Mouse (Mus musculus): ENCODE data around the gene Vmn2r116.
"Not testable (repeated sequence)": the region's sequence is repeated elsewhere in the genome, so short reads cannot be mapped to it uniquely, and the experiment has no call there.

The Vmn2r116 gene

DNA sequence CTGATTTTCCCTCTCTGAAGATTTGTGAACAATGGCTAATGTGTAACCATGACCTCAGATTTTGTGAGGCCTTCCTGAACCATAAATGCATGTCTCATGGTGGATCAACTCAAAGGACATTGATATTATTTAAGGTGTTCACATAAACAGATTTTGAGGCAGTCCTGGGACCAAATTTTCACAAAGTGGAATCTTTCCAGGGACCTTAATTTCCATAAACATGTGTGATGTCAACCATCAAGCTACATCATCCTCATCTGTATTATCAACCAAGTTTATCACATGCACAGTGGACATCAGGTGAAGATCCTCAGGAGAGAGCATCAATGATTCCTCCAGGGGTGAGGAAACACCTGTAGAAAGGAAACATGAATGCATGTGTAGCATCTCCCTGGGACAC lies at the start of gene Vmn2r116:
Gene Vmn2r116 (plus strand): TSS at position 301 of the 400 bp plus-strand sequence.
- not testable (repeated sequence) for DNase-seq (ENCODE audit: low read depth)

DNA sequence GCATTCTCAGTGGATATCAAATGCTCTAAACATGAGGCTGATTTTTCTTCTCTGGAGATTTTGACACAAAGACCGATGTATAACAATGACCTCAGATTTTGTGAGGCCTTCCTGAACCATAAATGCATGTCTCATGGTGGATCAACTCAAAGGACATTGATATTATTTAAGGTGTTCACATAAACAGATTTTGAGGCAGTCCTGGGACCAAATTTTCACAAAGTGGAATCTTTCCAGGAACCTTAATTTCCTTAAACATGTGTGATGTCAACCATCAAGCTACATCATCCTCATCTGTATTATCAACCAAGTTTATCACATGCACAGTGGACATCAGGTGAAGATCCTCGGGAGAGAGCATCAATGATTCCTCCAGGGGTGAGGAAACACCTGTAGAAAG lies 41.0 kb upstream of the Vmn2r116 start, which contains the start of gene Vmn2r115:
Gene Vmn2r115 (plus strand): TSS at position 301 of the 400 bp plus-strand sequence.
- not testable (repeated sequence) for DNase-seq (ENCODE audit: low read depth)

- DNase-seq (ENCODE audit: low read depth): no peak
Measured at GRCm38 (mm10) chr17:23351644-23352043, 32.8 kb upstream of the Vmn2r116 start.

DNA sequence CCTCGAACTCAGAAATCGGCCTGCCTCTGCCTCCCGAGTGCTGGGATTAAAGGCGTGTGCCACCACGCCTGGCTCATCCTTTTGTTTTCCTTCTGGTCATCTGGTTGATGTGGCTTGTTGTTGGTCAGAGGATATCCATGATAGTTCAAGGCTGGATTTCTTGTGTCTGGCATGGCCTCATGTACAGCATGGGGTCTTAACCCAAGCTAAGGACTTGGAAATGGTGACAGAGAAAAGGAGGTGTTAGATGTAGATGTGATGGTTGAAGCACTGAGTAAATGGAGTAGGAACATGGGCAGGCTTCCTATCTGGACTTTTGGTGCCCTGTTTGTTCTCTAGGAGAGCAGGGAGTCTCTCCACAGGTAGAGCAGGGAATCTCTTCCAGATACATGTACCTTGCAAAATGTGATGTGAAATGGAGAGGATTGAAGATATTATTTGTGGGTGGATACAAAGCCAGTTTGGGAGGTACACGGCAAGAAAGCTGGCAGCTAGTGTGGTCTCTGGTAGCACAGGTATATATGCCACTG lies 48.8 kb downstream of the Vmn2r116 start:
- no peak for DNase-seq (ENCODE audit: low read depth)

Measured in NIH3T3 (cell line).